Mouse (Mus musculus): Measurements from ENCODE around the gene Gtpbp8. TPM values are rescaled to one million over a fixed set of nuclear protein-coding genes. Genes with fewer than 3 reads are reported as not detected.

The Gtpbp8 gene
- 19.7 TPM for polyA plus RNA-seq (2017; shearing (Covaris generic))

DNA sequence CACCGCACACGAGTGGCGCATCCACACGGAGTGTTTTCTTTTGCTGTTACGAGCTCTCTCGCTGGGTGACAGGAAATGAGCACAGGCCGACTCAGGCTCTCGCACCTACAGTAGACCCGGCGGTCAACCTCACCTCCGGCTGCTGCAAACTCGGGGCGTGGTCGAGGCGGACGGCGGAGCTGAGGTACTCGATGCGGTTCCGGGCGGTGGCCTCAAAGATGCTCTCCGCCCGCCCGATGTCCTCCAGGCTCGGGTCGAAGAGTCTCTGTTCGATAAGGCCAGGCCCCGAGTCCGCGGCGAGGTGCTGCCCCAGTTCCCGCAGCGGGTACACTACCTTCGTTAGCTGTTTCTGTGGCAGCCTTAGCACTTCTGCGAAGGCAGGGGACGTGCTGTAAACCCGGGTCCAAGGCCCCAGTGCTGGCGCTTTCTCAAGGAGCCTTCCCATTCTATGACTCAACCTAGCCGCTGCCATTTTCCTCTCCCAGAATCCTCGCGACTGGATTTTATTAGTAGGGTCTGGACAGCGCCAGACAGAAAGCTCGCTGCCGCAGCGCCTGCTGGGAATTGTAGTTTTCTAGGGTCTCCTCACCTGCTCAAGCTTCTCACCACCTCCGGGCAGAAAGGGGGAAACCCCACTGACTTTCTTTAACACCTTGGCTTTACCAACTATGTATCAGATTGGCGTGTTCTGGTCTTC is at the start of gene Gtpbp8:
TSS of gene Gtpbp8 (minus strand) at position 498 of the 697 bp plus-strand sequence.

DNA sequence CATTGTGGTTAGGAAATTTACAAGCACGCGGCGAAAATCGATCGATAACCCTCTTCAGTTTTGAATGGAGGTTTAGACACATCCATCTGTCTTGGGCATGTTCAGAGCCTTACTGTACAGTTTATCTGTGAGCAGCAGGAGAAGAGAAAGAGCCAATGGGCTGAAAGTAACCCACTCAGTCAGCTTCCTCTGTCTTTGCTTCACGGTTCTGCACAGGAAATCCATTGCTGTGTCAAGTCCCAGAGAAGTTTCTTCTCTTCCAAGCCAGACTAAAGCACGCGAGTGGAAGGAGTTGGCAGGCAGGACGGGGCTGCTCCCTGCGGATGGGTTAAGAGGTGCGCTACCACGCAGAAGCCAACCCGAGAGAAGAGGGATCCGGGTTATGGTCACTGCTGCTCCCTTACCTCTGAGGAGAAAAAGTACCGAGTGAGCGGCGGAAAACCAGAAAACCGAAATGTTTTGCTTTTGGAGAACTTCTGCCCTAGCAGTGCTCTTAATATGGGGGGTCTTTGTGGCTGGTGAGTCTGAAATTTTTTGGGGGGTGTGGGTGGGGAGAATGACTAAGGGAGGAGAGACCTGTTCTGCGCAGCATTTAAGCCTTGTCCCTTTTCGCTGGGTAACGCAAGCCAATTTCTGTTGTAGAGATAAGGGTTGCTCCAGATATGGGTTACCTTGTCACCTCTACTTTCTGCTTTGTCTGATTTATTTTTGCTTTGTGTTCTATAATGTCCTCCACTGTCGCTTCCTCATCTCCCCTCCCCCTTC is 19.6 kb upstream of the Gtpbp8 start, which contains the start of gene Cd200r1:
TSS of gene Cd200r1 (plus strand) at position 182 of the 765 bp plus-strand sequence.

DNA sequence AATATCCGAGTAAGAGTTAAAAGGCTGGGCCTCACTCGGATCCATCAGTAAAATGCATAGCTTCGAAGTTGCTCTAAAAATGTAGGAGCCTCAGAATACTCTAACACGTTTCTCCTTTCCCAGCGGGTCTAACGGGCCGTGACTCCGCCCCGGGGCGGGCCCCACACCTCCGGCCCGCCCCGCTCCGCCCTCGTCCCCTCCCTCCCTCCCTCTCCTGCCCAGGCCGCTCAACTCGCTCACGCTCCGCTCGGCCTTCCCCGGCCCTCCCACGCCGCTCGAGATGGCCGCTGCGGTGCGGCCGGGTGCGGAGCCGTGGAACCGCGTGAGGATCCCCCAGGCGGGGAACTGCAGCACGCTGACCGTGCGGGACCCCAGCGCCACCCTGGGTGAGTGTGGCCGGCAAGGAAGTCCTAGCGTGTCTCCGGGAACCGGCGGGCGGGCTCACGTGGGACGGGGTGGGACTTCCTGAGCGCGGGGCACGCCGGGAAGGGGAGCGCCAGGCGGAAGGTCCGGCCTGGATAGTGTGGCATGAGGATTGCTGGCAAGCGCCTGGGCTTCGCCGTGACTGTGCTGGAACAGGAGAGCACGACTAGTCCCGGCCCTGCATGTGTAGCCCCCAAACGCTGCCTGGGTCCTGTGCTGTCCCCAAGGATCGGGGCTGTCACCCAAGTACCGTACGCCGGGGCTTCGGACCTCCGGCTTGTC is 21.9 kb downstream of the Gtpbp8 start, which contains the start of gene Nepro:
TSS of gene Nepro (plus strand) at position 219 of the 705 bp plus-strand sequence.

Other genes starting within 250 kb of the Gtpbp8 start
- gene Boc, start 187.5 kb downstream of the Gtpbp8 start, polyA plus RNA-seq (2017; shearing (Covaris generic)) = 0.37 TPM
- 8.7 TPM for gene Nepro, start 22.1 kb downstream of the Gtpbp8 start, polyA plus RNA-seq (2017; shearing (Covaris generic))
- gene Cd200r1, start 19.4 kb upstream of the Gtpbp8 start, polyA plus RNA-seq (2017; shearing (Covaris generic)) = 21.9 TPM
- 12.7 TPM for gene Cd200r4, start 65.4 kb upstream of the Gtpbp8 start, polyA plus RNA-seq (2017; shearing (Covaris generic))
- not detected for gene Cd200r2, start 120.7 kb upstream of the Gtpbp8 start, polyA plus RNA-seq (2017; shearing (Covaris generic))
- gene Cd200r3, start 197.3 kb upstream of the Gtpbp8 start, polyA plus RNA-seq (2017; shearing (Covaris generic)) = 1.3 TPM